Mouse (Mus musculus): ENCODE results near the gene Ston1. TPM values are rescaled to one million over a fixed set of nuclear protein-coding genes. Genes with fewer than 3 reads are reported as not detected.
A peak's percentile ranks its signal among the peaks of the same experiment; 100 is the strongest.

The Ston1 gene
- total RNA-seq (2015) (not detected in 2 replicates), total RNA-seq (2017) (0.89 TPM in 1 of 2 replicates, not detected in the other)

DNA sequence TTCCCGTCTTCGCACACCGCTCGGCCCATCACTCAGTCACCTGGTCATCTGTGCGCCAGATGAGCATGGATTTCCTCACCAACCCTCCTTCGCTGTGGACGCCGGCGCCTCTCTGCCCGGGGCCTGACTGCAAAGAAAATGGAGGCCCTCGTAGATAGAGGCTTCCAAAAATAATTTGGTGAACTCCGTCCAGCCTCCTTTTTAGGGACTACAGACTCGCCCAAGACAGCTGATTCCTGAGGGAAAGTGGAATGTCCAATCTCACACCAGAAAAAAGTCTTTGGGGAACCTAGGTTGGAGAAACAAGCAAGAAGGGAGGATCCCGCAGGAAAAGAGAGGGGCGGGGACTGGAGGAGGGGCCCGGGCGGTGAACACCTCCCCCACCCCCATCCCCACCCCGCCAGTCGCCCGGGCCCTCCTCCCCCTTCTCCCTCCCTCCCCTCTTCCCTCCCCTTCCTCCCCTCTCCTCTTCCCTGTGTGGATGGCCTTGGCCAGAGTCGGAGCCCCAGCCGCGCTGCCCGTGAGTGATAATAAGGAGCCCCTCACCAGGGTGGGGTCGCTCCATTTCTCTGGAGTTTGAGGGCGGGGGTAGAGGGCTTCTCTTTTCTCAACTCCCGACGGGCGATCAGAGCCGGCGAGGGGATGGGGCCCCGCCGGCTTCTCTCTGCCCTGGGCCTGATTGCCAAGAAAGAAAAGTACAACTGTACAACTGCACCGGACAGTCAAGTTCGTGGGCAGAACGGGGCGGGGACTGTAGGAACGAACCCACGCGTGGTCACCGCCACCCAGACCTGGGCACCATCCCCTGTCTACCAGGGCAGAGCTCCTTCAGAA is at the start of gene Ston1:
TSS of gene Ston1 (plus strand) at position 463 of the 834 bp plus-strand sequence.
- no peak; the same call in 1 of the 2 replicates for ATAC-seq (ENCODE audit: poor library complexity, severe bottlenecking)

DNA sequence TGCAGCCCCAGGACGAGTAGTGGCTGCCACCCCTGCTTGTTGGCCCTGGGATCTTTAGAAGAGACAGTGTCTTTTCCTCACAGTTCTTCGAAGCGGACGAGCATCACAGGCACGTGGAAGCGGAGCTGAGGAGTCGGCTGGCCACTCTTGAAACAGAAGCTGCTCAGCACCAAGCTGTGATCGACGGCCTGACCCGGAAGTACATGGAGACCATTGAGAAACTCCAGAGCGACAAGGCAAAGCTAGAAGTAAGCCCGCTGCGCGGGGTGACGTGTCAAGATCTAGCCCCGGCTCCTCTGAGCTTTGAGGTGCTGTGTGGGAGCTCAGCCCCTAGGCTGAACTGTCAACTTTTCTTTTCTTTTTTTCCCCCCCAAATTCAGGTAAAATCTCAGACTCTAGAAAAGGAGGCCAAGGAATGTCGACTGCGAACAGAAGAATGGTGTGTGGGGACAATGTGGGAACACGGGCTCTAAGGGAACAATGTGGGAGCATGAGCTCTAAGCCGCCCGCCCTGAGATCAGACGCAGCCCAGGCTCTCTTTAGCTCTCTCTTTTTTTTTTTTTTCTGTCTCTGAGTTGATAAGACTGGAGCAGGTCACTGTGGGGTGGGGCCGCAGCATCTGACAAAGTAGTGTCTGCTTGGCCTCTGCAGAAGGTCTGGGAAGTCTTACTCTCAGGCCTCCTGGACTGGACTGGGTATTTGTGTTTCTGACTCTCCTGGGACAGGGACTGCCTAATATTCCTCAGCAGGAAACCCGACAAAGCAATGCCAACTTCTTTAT is 47.9 kb upstream of the Ston1 start:
- no peak for ATAC-seq (ENCODE audit: poor library complexity, severe bottlenecking)

DNA sequence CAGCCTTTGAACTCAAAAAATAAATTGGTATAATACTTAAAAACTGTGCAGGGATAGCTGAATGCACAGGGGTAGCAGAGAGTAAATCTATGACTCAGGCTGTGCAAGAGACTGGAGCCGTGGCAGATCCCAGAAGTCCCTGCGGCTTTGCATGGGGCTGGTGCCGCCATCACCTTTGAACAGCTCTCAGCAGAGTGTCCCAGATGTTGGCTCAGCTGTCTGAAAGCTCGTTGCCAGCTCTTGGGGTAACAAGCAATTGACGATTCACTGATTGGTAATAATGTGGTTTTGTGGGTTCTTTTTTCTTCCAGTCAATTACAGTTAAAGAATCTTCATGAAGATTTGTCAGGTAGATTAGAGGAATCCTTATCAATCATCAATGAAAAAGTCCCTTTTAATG is 47.1 kb upstream of the Ston1 start:
- no peak for ATAC-seq (ENCODE audit: poor library complexity, severe bottlenecking)

- ATAC-seq (ENCODE audit: poor library complexity, severe bottlenecking): peak; percentile 81
Observed at GRCm38 (mm10) chr17:88550981-88551940, 46.2 kb upstream of the Ston1 start.

GRCm38 (mm10) chr17:88552556-88552955 is 44.9 kb upstream of the Ston1 start:
- ATAC-seq (ENCODE audit: poor library complexity, severe bottlenecking): no peak

DNA sequence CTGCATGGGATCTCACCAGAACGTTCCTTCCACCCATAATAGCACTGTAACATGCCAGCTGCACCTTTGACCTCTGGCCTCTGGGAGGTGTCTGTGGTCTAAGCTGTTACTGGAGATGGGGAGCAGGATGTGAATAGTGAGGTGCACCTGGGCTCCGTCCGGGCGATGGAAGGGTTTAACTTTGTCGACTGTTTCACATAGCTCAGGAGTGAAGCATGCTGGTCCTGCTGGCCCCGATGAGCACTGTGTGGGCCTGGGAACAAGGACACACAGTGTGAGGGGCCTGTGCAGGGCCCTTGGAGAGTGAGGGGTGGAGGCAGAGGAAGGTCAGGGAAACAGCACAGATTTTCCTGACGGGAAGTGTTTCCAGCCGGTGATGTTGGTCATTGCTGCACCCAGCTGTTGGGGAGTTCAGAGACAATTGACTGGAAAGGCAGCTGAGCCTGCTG is 44.5 kb upstream of the Ston1 start:
- ATAC-seq (ENCODE audit: poor library complexity, severe bottlenecking): no peak

DNA sequence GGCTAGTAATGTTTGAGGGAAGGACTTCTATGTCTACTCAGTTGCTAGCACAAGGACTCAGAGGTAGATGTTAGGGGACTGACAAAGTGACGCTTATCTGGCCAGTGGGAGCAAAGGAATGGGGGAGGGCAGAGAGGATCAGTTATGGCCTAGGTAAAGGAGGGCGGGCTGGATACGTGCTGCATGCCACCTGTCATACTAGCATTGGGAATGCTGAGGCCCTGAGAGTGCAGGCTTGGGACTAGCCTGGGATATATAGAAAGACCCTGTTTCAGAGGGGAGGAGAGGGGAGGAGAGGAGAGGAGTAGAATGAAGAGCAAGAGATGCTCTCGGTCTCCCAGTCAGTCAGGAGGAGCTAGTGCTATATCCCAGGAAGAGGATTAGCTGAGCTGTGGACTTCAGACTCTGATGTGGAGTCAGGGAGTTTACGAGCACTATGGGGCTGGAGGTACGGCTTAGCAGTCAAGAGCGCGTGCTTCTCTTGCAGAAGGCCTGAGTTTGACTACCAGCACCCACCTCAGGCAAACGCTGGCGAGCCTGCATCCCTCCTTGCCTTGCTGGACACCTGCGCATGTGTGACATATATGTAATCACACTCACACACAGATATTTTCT is 43.9 kb upstream of the Ston1 start:
- ATAC-seq (ENCODE audit: poor library complexity, severe bottlenecking): no peak

DNA sequence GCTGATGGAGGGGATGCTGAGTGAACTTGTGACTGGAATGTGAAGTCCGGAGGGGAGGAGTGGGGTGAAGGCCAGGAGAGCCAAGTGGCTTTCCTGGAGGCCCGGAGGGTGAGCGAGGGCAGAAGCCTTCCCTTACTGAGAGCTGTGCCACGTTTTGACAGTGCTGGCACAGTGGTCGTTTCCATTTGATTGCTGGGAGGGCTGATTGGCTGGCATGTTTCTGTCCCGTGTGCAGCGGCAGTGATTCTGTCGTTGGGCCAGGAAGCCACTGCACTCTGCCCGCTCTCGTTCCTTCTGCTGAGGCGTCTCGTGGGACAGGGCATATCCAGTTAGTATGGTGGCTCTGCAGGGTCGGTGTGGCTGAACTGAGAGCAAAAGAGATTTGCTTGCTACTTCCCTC is 41.3 kb upstream of the Ston1 start:
- no peak for ATAC-seq (ENCODE audit: poor library complexity, severe bottlenecking)

- no peak for ATAC-seq (ENCODE audit: poor library complexity, severe bottlenecking)
Observed at GRCm38 (mm10) chr17:88556688-88557087, 40.8 kb upstream of the Ston1 start.

GRCm38 (mm10) chr17:88558168-88558842 is 39.2 kb upstream of the Ston1 start:
- ATAC-seq (ENCODE audit: poor library complexity, severe bottlenecking): no peak

- ATAC-seq (ENCODE audit: poor library complexity, severe bottlenecking): no peak
Observed at GRCm38 (mm10) chr17:88563611-88564010, 33.9 kb upstream of the Ston1 start.

DNA sequence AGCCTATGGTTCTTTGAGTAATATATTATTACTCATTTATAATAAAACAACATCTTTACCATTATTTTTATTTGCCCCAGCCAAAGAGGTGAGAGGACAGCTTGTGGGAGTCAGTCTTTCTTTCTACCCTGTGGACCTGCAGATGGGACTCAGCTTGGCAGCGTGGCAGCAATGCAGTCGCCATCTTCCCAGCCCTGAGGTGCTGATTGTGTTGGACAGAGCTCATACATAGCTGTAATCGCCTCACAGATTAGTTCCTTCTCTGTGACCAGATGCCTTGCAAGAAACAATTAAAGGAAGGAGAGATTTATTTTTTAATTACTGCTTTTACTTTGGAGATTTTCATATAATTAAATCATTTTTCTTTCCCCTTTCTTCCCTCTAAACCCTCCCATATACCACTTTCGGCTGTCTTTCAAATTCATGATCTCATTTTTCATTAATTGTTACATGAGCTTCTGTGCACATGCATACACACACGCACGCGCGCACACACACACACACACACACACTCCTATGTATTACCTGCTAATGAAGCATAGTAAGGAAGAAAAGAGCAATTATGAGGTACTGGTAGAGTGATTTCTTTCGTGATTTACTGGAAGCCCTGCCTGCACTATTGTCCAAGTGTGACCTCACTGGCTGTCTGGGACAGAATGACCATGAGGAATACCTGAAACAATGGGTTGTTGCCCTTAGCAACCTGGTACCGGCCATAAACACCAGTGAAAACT is 27.5 kb upstream of the Ston1 start:
- ATAC-seq (ENCODE audit: poor library complexity, severe bottlenecking): no peak

DNA sequence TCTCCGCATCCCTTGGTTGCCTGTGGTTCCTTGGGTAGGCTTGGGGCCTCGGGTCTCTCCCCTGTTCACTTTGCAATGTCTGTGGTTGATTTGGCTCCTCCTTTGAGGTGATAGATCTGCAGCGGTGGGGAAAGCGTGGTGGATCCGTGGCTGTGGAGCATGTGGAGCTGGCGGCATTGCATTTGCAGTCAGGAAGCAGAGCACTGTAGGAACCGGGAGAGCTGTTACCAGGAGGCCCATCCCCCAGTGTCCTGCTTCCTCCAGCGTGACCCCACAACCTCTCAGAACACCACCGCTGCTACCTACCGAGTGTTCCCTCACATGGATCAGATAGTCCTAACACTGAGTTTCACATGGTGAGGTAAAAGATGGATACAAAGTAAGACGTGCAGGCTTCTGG is 26.7 kb upstream of the Ston1 start:
- no peak for ATAC-seq (ENCODE audit: poor library complexity, severe bottlenecking)

DNA sequence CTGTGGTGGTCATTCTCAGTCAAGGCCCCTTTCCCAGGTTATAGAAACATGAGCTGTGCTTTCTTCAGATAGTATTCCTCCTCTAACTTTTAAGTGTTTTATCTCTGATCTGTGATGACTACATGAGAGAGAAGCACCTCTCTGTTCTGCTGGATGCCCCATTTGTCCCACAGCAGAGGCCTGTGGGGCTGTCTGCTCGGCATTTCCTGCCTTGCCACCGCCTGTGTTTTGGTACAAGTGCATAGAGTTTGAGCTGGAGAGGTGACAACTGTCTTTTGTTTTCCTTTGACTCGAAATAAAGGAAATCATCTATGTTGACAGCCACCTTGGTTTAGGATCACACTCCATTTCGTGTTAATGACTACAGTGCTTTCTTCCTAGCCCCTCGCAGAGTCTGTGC is 22.7 kb upstream of the Ston1 start:
- ATAC-seq (ENCODE audit: poor library complexity, severe bottlenecking): no peak

- ATAC-seq (ENCODE audit: poor library complexity, severe bottlenecking): no peak
Observed at GRCm38 (mm10) chr17:88578522-88579242, 18.8 kb upstream of the Ston1 start.

- no peak for ATAC-seq (ENCODE audit: poor library complexity, severe bottlenecking)
Observed at GRCm38 (mm10) chr17:88580556-88580955, 16.9 kb upstream of the Ston1 start.

GRCm38 (mm10) chr17:88581511-88582021 is 15.9 kb upstream of the Ston1 start:
- peak; percentile 62 for ATAC-seq (ENCODE audit: poor library complexity, severe bottlenecking)

DNA sequence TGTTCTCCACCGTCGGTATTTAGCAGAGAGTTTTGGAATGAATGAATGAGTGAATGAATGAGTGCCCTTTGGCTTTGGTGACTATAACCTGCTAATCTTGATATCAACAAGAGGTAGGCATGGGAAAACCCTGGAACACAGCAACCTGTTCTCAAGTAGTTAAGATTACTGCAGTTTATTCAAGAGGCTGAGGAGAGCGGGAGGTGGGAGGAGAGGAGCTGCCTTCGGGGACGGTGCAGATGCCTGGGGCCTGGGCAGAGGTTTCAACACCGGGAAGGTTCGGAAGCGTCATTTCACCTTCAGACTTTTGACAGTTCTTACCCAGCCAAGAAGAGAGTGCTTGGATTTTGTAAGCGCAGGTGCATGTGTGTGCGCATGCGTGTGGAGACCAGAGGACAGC is 14.5 kb upstream of the Ston1 start:
- no peak for ATAC-seq (ENCODE audit: poor library complexity, severe bottlenecking)

Measured in megakaryocyte, adult 5-6 weeks (primary cell).